8 mouse cellular contexts compared by ENCODE assay signal in genomic region chr7:19160115-19160514, GRCm38 (mm10). TPM values are rescaled to one million over a fixed set of nuclear protein-coding genes. Genes with fewer than 3 reads are reported as not detected.
DNase-seq lines count a peak whose midpoint lies in the region; ATAC-seq and TF ChIP-seq lines count a peak whose summit lies in the region.

No protein-coding gene starts in this region.

- H3K4me2 ChIP-seq in heart, postnatal 0 days (ENCODE audit: low read depth, low read length): peak overlapping the region; percentile 58
- peak overlapping the region; percentile 94 for H3K4me2 ChIP-seq in intestine, embryonic 16.5 days (ENCODE audit: low read depth, low read length)
- peak overlapping the region; percentile 46 for H3K4me2 ChIP-seq in midbrain, embryonic 11.5 days

- no peak overlapping the region for H3K27ac ChIP-seq in heart, postnatal 0 days (ENCODE audit: low read depth)
- no peak overlapping the region for H3K27ac ChIP-seq in intestine, embryonic 16.5 days (ENCODE audit: low read length)
- no peak overlapping the region for H3K27ac ChIP-seq in midbrain, embryonic 11.5 days (ENCODE audit: low read depth, low read length)
- H3K27ac ChIP-seq in cerebellum, adult 2 months (ENCODE audit: insufficient read depth, low read length): no peak overlapping the region

- H3K9me3 ChIP-seq in heart, postnatal 0 days (replicated peaks; ENCODE audit: control insufficient read depth, low read length): no peaks in the 10 kb centered on the region
- no peaks in the 10 kb centered on the region for H3K9me3 ChIP-seq in intestine, embryonic 16.5 days (ENCODE audit: control insufficient read depth, low read length)
- H3K9me3 ChIP-seq in midbrain, embryonic 11.5 days (ENCODE audit: control insufficient read depth, low read length): no peaks in the 10 kb centered on the region

- H3K36me3 ChIP-seq in heart, postnatal 0 days (replicated peaks; ENCODE audit: control insufficient read depth, insufficient read depth, low read length): peaks cover 7% of the 10 kb centered on the region; the same call in 1 of the 2 replicates
- H3K36me3 ChIP-seq in intestine, embryonic 16.5 days (ENCODE audit: control insufficient read depth, insufficient read depth, low read length): no peaks in the 10 kb centered on the region
- no peaks in the 10 kb centered on the region for H3K36me3 ChIP-seq in midbrain, embryonic 11.5 days (ENCODE audit: control insufficient read depth, insufficient read depth, low read length)

- intact Hi-C loops in heart, postnatal 36 days (cut with DNase I): no loop called here

- no peak for TF ChIP-seq CTCF in heart, postnatal 0 days (IDR thresholded peaks at IDR 0.05; ENCODE audit: low read depth)
- no peak for TF ChIP-seq CTCF in cerebellum, adult 2 months (IDR thresholded peaks at IDR 0.05; ENCODE audit: borderline replicate concordance, insufficient read depth, low read depth, low read length)

- 5% methylated on average over 19 of the region's 20 CpGs for WGBS in heart, postnatal 0 days
- under 1% methylated on average over 20 of the region's 20 CpGs for WGBS in intestine, embryonic 16.5 days
- 3% methylated on average over 20 of the region's 20 CpGs for whole genome bisulfite sequencing in midbrain, embryonic 11.5 days
- WGBS in cerebellum, adult 2 months: 2% methylated on average over 20 of the region's 20 CpGs

- peak; percentile 21; the same call in 1 of the 2 replicates for ATAC-seq in heart, postnatal 0 days (ENCODE audit: insufficient read depth, low read depth)
- ATAC-seq in intestine, embryonic 16.5 days: peak; percentile 40
- peak; percentile 20; the same call in 1 of the 2 replicates for ATAC-seq in midbrain, embryonic 11.5 days (ENCODE audit: low FRiP score)

- peaks cover 18% of the 10 kb centered on the region for H3K4me1 ChIP-seq in heart, postnatal 0 days (ENCODE audit: control insufficient read depth, insufficient read depth)
- peaks cover 48% of the 10 kb centered on the region for H3K4me1 ChIP-seq in intestine, embryonic 16.5 days (ENCODE audit: control insufficient read depth, insufficient read depth, low read length)
- peaks cover 11% of the 10 kb centered on the region for H3K4me1 ChIP-seq in midbrain, embryonic 11.5 days (ENCODE audit: control insufficient read depth, insufficient read depth, low read length)
- H3K4me1 ChIP-seq in cerebellum, adult 2 months (ENCODE audit: control insufficient read depth, insufficient read depth, low read length): peaks cover 14% of the 10 kb centered on the region

- no peak for TF ChIP-seq EP300 in heart, postnatal 0 days (IDR thresholded peaks at IDR 0.05; ENCODE audit: low read depth)

- DNase-seq in heart, postnatal 0 days (ENCODE audit: low spot score): no peak
- DNase-seq in heart, postnatal 36 days: no peak
- DNase-seq in embryo, embryonic 10.5 days (ENCODE audit: low spot score): peak; percentile 64
- DNase-seq in midbrain, embryonic 11.5 days (ENCODE audit: low spot score, missing footprints): peak; percentile 93
- DNase-seq in layer of hippocampus, adult 18-20 months (ENCODE audit: low spot score in 2 of 2): no peak
- no peak for DNase-seq in spleen, postnatal 14 days (ENCODE audit: low spot score in 2 of 2)
- DNase-seq in cerebellum, adult 2 months: no peak

- no peak overlapping the region for H3K9ac ChIP-seq in heart, postnatal 0 days (replicated peaks; ENCODE audit: low read depth, low read length)
- H3K9ac ChIP-seq in intestine, embryonic 16.5 days (ENCODE audit: low read depth, low read length): peak overlapping the region; percentile 69
- H3K9ac ChIP-seq in midbrain, embryonic 11.5 days (ENCODE audit: low read length): peak overlapping the region; percentile 11; the same call in 1 of the 2 replicates

- peak overlapping the region; percentile 26 for H3K4me3 ChIP-seq in heart, postnatal 0 days (ENCODE audit: low read depth, low read length)
- H3K4me3 ChIP-seq in intestine, embryonic 16.5 days (ENCODE audit: low read length): peak overlapping the region; percentile 54
- peak overlapping the region; percentile 22 for H3K4me3 ChIP-seq in midbrain, embryonic 11.5 days (ENCODE audit: low read depth, low read length)
- no peak overlapping the region for H3K4me3 ChIP-seq in cerebellum, adult 2 months (replicated peaks; ENCODE audit: insufficient read depth, low read depth, low read length)

- TF ChIP-seq POLR2A in cerebellum, adult 2 months (IDR thresholded peaks at IDR 0.05; ENCODE audit: borderline replicate concordance, insufficient read depth, low read length): no peak

- 0 out of 2 replicates have a peak, but pooled peaks cover 9% of the 10 kb centered on the region for H3K27me3 ChIP-seq in heart, postnatal 0 days (ENCODE audit: control insufficient read depth, insufficient read depth, low read length)
- H3K27me3 ChIP-seq in intestine, embryonic 16.5 days (replicated peaks; ENCODE audit: control insufficient read depth, insufficient read depth, low read length): peaks cover 2% of the 10 kb centered on the region; the same call in 1 of the 2 replicates
- H3K27me3 ChIP-seq in midbrain, embryonic 11.5 days (ENCODE audit: control insufficient read depth, insufficient read depth, low read length): peaks cover 30% of the 10 kb centered on the region
- H3K27me3 ChIP-seq in cerebellum, adult 2 months (ENCODE audit: control insufficient read depth, insufficient read depth, low read length): no peaks in the 10 kb centered on the region

RNA-seq across cellular contexts. Expression of gene Gipr, which starts 5.8 kb away (rescaled TPM):
- total RNA-seq in heart, postnatal 0 days (2014; rRNA removed; ENCODE audit: low replicate concordance): 24.9 and 27.6 TPM in 2 replicates
- polyA plus RNA-seq in heart, postnatal 0 days (2015; fragmentation: Nextera tagmentation; extraction: Ambion mirVana): 5.4 and 7.0 TPM in 2 replicates
- under 1 TPM in 1 of 2 experiments, not detected in 1; 0.14 TPM for total RNA-seq in heart, postnatal 36 days (2021)
- 3.1 and 3.6 TPM in 2 replicates for polyA plus RNA-seq in intestine, embryonic 16.5 days (2015; fragmentation: Nextera tagmentation; extraction: Ambion mirVana)
- polyA plus RNA-seq in midbrain, embryonic 11.5 days (2014; fragmentation: Nextera tagmentation; extraction: Ambion mirVana): 0.58 and 0.75 TPM in 2 replicates
- total RNA-seq in layer of hippocampus, adult 18-20 months (2021): 1 to 10 TPM; 1.3 to 1.4 TPM
- 1.9 and 2.6 TPM in 2 replicates for polyA plus RNA-seq in cerebellum, adult 2 months (2012; rRNA removed)

RNA-seq across cellular contexts. Expression of gene Snrpd2, which starts 10.6 kb away (rescaled TPM):
- total RNA-seq in heart, postnatal 0 days (2014; rRNA removed; ENCODE audit: low replicate concordance): 43.5 and 45.6 TPM in 2 replicates
- polyA plus RNA-seq in heart, postnatal 0 days (2015; fragmentation: Nextera tagmentation; extraction: Ambion mirVana): 84.9 and 89.8 TPM in 2 replicates
- 10 to 100 TPM; 66.8 to 67.0 TPM for total RNA-seq in heart, postnatal 36 days (2021)
- 119 and 132 TPM in 2 replicates for polyA plus RNA-seq in intestine, embryonic 16.5 days (2015; fragmentation: Nextera tagmentation; extraction: Ambion mirVana)
- 156 and 160 TPM in 2 replicates for polyA plus RNA-seq in midbrain, embryonic 11.5 days (2014; fragmentation: Nextera tagmentation; extraction: Ambion mirVana)
- total RNA-seq in layer of hippocampus, adult 18-20 months (2021): 10 to 100 TPM; 79.7 to 82.8 TPM
- 87.1 and 88.8 TPM in 2 replicates for polyA plus RNA-seq in cerebellum, adult 2 months (2012; rRNA removed)

RNA-seq across cellular contexts. Expression of gene Qpctl, which starts 11.0 kb away (rescaled TPM):
- 4.4 and 4.9 TPM in 2 replicates for total RNA-seq in heart, postnatal 0 days (2014; rRNA removed; ENCODE audit: low replicate concordance)
- 7.3 and 7.9 TPM in 2 replicates for polyA plus RNA-seq in heart, postnatal 0 days (2015; fragmentation: Nextera tagmentation; extraction: Ambion mirVana)
- 1 to 10 TPM; 3.8 to 4.8 TPM for total RNA-seq in heart, postnatal 36 days (2021)
- 10.5 and 11.1 TPM in 2 replicates for polyA plus RNA-seq in intestine, embryonic 16.5 days (2015; fragmentation: Nextera tagmentation; extraction: Ambion mirVana)
- 10.7 and 11.4 TPM in 2 replicates for polyA plus RNA-seq in midbrain, embryonic 11.5 days (2014; fragmentation: Nextera tagmentation; extraction: Ambion mirVana)
- total RNA-seq in layer of hippocampus, adult 18-20 months (2021): 10 to 100 TPM; 17.1 to 18.7 TPM
- polyA plus RNA-seq in cerebellum, adult 2 months (2012; rRNA removed): 15.7 TPM in 2 replicates

RNA-seq across cellular contexts. Expression of gene Eml2, which starts 16.1 kb away (rescaled TPM):
- 34.8 and 58.9 TPM in 2 replicates for total RNA-seq in heart, postnatal 0 days (2014; rRNA removed; ENCODE audit: low replicate concordance)
- polyA plus RNA-seq in heart, postnatal 0 days (2015; fragmentation: Nextera tagmentation; extraction: Ambion mirVana): 23.7 and 26.8 TPM in 2 replicates
- total RNA-seq in heart, postnatal 36 days (2021): 10 to 100 TPM; 34.3 to 44.4 TPM
- 7.1 and 8.4 TPM in 2 replicates for polyA plus RNA-seq in intestine, embryonic 16.5 days (2015; fragmentation: Nextera tagmentation; extraction: Ambion mirVana)
- 1.5 and 1.9 TPM in 2 replicates for polyA plus RNA-seq in midbrain, embryonic 11.5 days (2014; fragmentation: Nextera tagmentation; extraction: Ambion mirVana)
- total RNA-seq in layer of hippocampus, adult 18-20 months (2021): 100 to 1,000 TPM; 160 to 178 TPM
- polyA plus RNA-seq in cerebellum, adult 2 months (2012; rRNA removed): 148 and 176 TPM in 2 replicates

RNA-seq across cellular contexts. Expression of gene Fbxo46, which starts 40.5 kb away (rescaled TPM):
- 13.1 and 13.2 TPM in 2 replicates for total RNA-seq in heart, postnatal 0 days (2014; rRNA removed; ENCODE audit: low replicate concordance)
- polyA plus RNA-seq in heart, postnatal 0 days (2015; fragmentation: Nextera tagmentation; extraction: Ambion mirVana): 4.9 and 6.2 TPM in 2 replicates
- 1 to 10 TPM; 4.6 to 5.3 TPM for total RNA-seq in heart, postnatal 36 days (2021)
- 10.8 and 11.0 TPM in 2 replicates for polyA plus RNA-seq in intestine, embryonic 16.5 days (2015; fragmentation: Nextera tagmentation; extraction: Ambion mirVana)
- 9.4 and 9.5 TPM in 2 replicates for polyA plus RNA-seq in midbrain, embryonic 11.5 days (2014; fragmentation: Nextera tagmentation; extraction: Ambion mirVana)
- total RNA-seq in layer of hippocampus, adult 18-20 months (2021): 10 to 100 TPM; 15.0 to 15.4 TPM
- 7.6 and 7.9 TPM in 2 replicates for polyA plus RNA-seq in cerebellum, adult 2 months (2012; rRNA removed)

Comparison
In these comparisons a context has a peak if more than half of its experiments do, and no peak if none do; other contexts are left out.
1. DNase-seq: peak in embryo, embryonic 10.5 days (single experiment) and midbrain, embryonic 11.5 days (single experiment); none in heart, postnatal 0 days (single experiment), heart, postnatal 36 days (0 of 2), layer of hippocampus, adult 18-20 months (0 of 2), spleen, postnatal 14 days (0 of 2) and cerebellum, adult 2 months (0 of 2).
2. Peak in every context shown above with its lines, with median percentiles within 50 percentile points of each other: ATAC-seq and H3K4me2 ChIP-seq.